Mouse (Mus musculus) gonadal fat pad, adult 2 months (tissue): Measurements from ENCODE around the gene Pde10a. TPM values are rescaled to one million over a fixed set of nuclear protein-coding genes. Genes with fewer than 3 reads are reported as not detected.

Experiments used
- DNase-seq: peaks from one replicate; pipeline ENCODE4 v3.0.0-alpha.2; 2012; ENCODE audit warnings: low read depth
- polyA plus RNA-seq: library from polyadenylated mRNA; depleted of rRNA; stranded (reverse); fragments of >200 nt; gene quantifications from 2 replicates; pipeline ENCODE4 v1.2.3, GENCODE M21; 2012

The Pde10a gene
- polyA plus RNA-seq, 1 experiment, result 2.1 TPM

GRCm38 (mm10) chr17:8961644-8962043 lies 436.5 kb downstream of the Pde10a start:
- DNase-seq, result no peak

- DNase-seq, result peak; percentile 2
Observed at GRCm38 (mm10) chr17:8965177-8965576, 440.0 kb downstream of the Pde10a start.

GRCm38 (mm10) chr17:8972152-8972854 lies 447.1 kb downstream of the Pde10a start:
- DNase-seq, result no peak

GRCm38 (mm10) chr17:8973331-8973730 lies 448.2 kb downstream of the Pde10a start:
- DNase-seq, result no peak

- no peak for DNase-seq
Observed at GRCm38 (mm10) chr17:8974423-8974822, 449.3 kb downstream of the Pde10a start.

GRCm38 (mm10) chr17:8974823-8975397 lies 449.7 kb downstream of the Pde10a start:
- no peak for DNase-seq

- DNase-seq, result no peak
Observed at GRCm38 (mm10) chr17:8976745-8977144, 451.6 kb downstream of the Pde10a start.

- DNase-seq, result no peak
Observed at GRCm38 (mm10) chr17:8977271-8977670, 452.1 kb downstream of the Pde10a start.

GRCm38 (mm10) chr17:8983576-8983975 lies 458.4 kb downstream of the Pde10a start:
- no peak for DNase-seq

- DNase-seq, result no peak
Observed at GRCm38 (mm10) chr17:8985714-8986113, 460.5 kb downstream of the Pde10a start.

GRCm38 (mm10) chr17:8986551-8986950 lies 461.4 kb downstream of the Pde10a start:
- DNase-seq, result no peak

GRCm38 (mm10) chr17:8987369-8987768 lies 462.2 kb downstream of the Pde10a start:
- DNase-seq, result no peak

GRCm38 (mm10) chr17:8988119-8988807 lies 463.1 kb downstream of the Pde10a start, which contains the start of gene 1700010I14Rik:
Gene 1700010I14Rik, plus strand, starts transcription at chr17:8988333.
- no peak for DNase-seq

GRCm38 (mm10) chr17:8991160-8991559 lies 466.0 kb downstream of the Pde10a start:
- DNase-seq, result no peak

GRCm38 (mm10) chr17:8995344-8995743 lies 470.2 kb downstream of the Pde10a start:
- DNase-seq, result no peak

- DNase-seq, result no peak
Observed at GRCm38 (mm10) chr17:9002438-9002837, 477.3 kb downstream of the Pde10a start.

- DNase-seq, result no peak
Observed at GRCm38 (mm10) chr17:9004516-9004915, 479.3 kb downstream of the Pde10a start.

GRCm38 (mm10) chr17:9023198-9023942 lies 498.2 kb downstream of the Pde10a start:
- no peak for DNase-seq

- no peak for DNase-seq
Observed at GRCm38 (mm10) chr17:9030181-9030580, 505.0 kb downstream of the Pde10a start.

GRCm38 (mm10) chr17:9031241-9032141 lies 506.3 kb downstream of the Pde10a start:
- no peak for DNase-seq
